Mouse (Mus musculus): ENCODE data around the gene Ccnq. TPM values are rescaled to one million over a fixed set of nuclear protein-coding genes. Genes with fewer than 3 reads are reported as not detected.

Ccnq gene
- polyA plus RNA-seq (2016; fragmentation: Nextera tagmentation; extraction: Ambion mirVana): 43.0 and 43.1 TPM in 2 replicates

DNA sequence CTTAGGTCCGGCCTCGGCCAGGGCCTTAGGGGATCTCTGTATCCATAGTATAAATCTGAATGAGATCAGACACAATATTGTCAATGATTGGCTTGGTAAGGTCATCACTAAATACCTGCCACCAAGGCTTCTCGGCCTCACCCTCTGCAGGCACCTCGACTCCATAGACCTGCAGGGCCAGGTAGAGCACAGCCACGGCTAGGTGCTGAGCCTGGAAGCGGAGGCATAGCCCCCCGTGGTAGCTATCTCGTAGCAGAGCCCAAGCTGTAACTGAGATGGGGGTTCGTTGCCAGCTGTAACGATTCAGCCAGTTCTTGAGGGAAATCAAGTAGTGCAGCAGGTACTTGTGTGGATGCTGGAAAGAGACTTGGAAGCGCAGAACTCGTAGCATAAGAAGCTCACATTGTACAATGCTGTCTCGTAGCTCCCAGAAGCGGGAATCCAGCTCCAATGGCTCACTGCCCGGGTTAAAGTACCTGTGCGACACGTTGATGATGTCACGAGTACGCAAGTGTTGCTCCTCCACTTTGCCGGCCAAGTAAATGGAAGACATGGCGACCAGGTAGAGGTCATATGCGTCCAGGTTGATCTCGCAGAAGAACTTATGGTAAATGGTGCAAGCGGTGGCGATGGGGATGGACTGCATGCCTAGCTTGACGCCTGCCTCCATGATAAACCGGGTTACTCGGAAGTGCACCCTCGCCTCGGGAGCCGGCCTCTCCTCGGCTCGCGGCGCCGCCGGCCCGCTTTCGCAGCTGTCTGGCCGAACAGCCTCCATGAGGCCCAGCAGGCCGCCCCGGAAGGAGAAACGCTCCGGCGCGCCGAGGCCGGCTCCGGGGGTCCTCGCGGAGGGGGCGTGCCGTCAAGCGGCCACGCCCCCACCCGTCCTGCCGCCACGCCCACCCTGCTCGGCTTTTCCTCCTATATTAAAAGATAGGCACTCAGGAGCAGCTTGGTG is at the start of gene Ccnq:
TSS of gene Ccnq (minus strand) at position 845 of the 958 bp plus-strand sequence.
- H3K9me3 ChIP-seq: no peaks in the 10 kb centered on the region
- no peaks in the 10 kb centered on the region for H3K27me3 ChIP-seq
- peak within 1 kb of the TSS; percentile 78 for H3K27ac ChIP-seq
- H3K4me3 ChIP-seq: peak within 1 kb of the TSS; percentile 61
- peak; percentile 74; the same call in 1 of the 2 replicates for ATAC-seq (ENCODE audit: insufficient number of reproducible peaks, insufficient read depth, low FRiP score, low TSS enrichment)
- H3K4me2 ChIP-seq (replicated peaks): peak within 1 kb of the TSS; percentile 87
- peaks cover 8% of the 10 kb centered on the region; the same call in 1 of the 2 replicates for H3K36me3 ChIP-seq
- H3K4me1 ChIP-seq: peaks cover 6% of the 10 kb centered on the region
- 10% methylated on average over 59 of the region's 59 CpGs for WGBS
- H3K9ac ChIP-seq: peak within 1 kb of the TSS; percentile 57

- Histone ChIP-seq H3K9me3 (no peaks in the 10 kb centered on the region), H3K9ac (no peak overlapping the region), H3K4me1 (peaks cover 9% of the 10 kb centered on the region; the same call in 1 of the 2 replicates), H3K4me3 (no peak overlapping the region), H3K27me3 (peaks cover 2% of the 10 kb centered on the region; the same call in 1 of the 2 replicates), H3K4me2 (replicated peaks) (no peak overlapping the region), H3K27ac (no peak overlapping the region), H3K36me3 (no peaks in the 10 kb centered on the region)
- WGBS: 91% methylated on average over 4 of the region's 4 CpGs
- no peak for ATAC-seq (ENCODE audit: insufficient number of reproducible peaks, insufficient read depth, low FRiP score, low TSS enrichment)
These were observed 49.6 kb upstream of the Ccnq start for GRCm38 (mm10) chr11:78801094-78801493.

DNA sequence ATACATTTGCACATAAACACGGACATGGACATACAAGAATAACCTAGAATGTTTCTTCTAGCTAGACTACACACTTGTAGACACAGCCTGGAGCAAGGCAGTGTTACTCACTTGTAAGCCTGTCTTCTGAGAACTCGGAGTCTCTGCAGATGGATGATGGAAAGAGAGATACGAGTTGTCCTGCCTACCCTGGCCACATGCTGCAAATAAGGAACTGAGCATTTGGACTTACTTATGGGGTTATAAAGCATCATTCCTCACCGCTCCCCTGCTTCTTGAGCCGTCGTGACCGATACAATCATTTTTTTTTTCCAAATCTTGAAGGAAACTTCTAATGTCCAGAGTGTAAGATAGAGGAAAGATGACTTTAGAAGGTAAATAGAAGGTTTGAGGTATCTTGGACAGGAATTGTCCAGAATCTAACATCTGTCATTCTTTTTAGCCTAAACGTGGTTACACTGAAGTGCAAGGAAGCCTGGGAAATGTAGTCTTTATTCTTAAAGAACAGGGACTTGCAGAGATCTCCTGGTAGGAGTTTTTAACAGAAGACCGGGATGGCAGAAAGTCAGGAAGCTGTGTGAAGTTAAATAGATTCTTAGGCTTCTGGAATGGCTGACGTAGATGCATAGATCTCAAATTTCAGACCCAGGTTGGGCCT is 44.7 kb upstream of the Ccnq start:
- no peak for ATAC-seq (ENCODE audit: insufficient number of reproducible peaks, insufficient read depth, low FRiP score, low TSS enrichment)
- 71% methylated on average over 10 of the region's 10 CpGs for WGBS
- H3K4me2 ChIP-seq (replicated peaks): no peak overlapping the region
- H3K9ac ChIP-seq: no peak overlapping the region
- no peak overlapping the region for H3K4me3 ChIP-seq
- no peak overlapping the region for H3K27ac ChIP-seq
- no peaks in the 10 kb centered on the region for H3K9me3 ChIP-seq
- no peaks in the 10 kb centered on the region for H3K4me1 ChIP-seq
- no peaks in the 10 kb centered on the region for H3K36me3 ChIP-seq
- no peaks in the 10 kb centered on the region; the same call in 1 of the 2 replicates for H3K27me3 ChIP-seq

- Histone ChIP-seq H3K4me3 (no peak overlapping the region), H3K9ac (no peak overlapping the region), H3K9me3 (no peaks in the 10 kb centered on the region), H3K4me2 (replicated peaks) (no peak overlapping the region), H3K36me3 (no peaks in the 10 kb centered on the region), H3K27me3 (no peaks in the 10 kb centered on the region; the same call in 1 of the 2 replicates), H3K4me1 (no peaks in the 10 kb centered on the region), H3K27ac (no peak overlapping the region)
- ATAC-seq (ENCODE audit: insufficient number of reproducible peaks, insufficient read depth, low FRiP score, low TSS enrichment): no peak
- WGBS: 82% methylated on average over 11 of the region's 11 CpGs
These were observed 41.6 kb upstream of the Ccnq start for GRCm38 (mm10) chr11:78793116-78793515.

GRCm38 (mm10) chr11:78792465-78792864 is 40.9 kb upstream of the Ccnq start:
- H3K27me3 ChIP-seq: no peaks in the 10 kb centered on the region; the same call in 1 of the 2 replicates
- no peaks in the 10 kb centered on the region for H3K36me3 ChIP-seq
- H3K4me1 ChIP-seq: no peaks in the 10 kb centered on the region
- ATAC-seq (ENCODE audit: insufficient number of reproducible peaks, insufficient read depth, low FRiP score, low TSS enrichment): no peak
- no peak overlapping the region for H3K4me2 ChIP-seq (replicated peaks)
- WGBS: 48% methylated on average over 11 of the region's 11 CpGs
- no peaks in the 10 kb centered on the region for H3K9me3 ChIP-seq
- no peak overlapping the region for H3K9ac ChIP-seq
- no peak overlapping the region for H3K4me3 ChIP-seq
- H3K27ac ChIP-seq: no peak overlapping the region

DNA sequence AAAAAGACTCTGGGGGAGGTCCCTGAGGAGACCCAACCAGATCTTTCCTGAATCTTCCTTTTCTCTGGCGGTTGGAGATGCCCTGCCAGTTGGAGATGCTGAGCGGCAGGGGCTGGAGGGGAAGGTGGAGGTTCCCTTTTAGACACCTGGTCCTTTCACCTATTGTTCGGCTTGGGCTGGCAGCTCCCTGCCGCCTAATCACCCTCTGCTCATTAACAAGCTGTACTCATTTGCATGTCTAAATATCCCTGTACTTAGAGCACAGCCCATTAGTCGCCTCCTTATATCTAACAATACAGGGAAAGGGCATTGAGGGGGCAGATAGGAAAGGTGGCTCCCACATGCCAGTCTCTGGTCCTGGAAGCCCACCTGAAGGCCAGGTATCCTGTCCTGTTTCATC is 40.5 kb upstream of the Ccnq start:
- Histone ChIP-seq H3K4me3 (no peak overlapping the region), H3K4me1 (no peaks in the 10 kb centered on the region), H3K9me3 (no peaks in the 10 kb centered on the region), H3K36me3 (no peaks in the 10 kb centered on the region), H3K27me3 (no peaks in the 10 kb centered on the region; the same call in 1 of the 2 replicates), H3K27ac (no peak overlapping the region), H3K9ac (no peak overlapping the region), H3K4me2 (replicated peaks) (no peak overlapping the region)
- ATAC-seq (ENCODE audit: insufficient number of reproducible peaks, insufficient read depth, low FRiP score, low TSS enrichment): no peak
- WGBS: 44% methylated on average over 5 of the region's 5 CpGs

GRCm38 (mm10) chr11:78791582-78791981 is 40.1 kb upstream of the Ccnq start:
- no peaks in the 10 kb centered on the region for H3K36me3 ChIP-seq
- 56% methylated on average over 4 of the region's 4 CpGs for WGBS
- no peaks in the 10 kb centered on the region for H3K9me3 ChIP-seq
- H3K4me2 ChIP-seq (replicated peaks): no peak overlapping the region
- H3K27me3 ChIP-seq: no peaks in the 10 kb centered on the region; the same call in 1 of the 2 replicates
- H3K9ac ChIP-seq: no peak overlapping the region
- no peak overlapping the region for H3K4me3 ChIP-seq
- no peaks in the 10 kb centered on the region for H3K4me1 ChIP-seq
- no peak for ATAC-seq (ENCODE audit: insufficient number of reproducible peaks, insufficient read depth, low FRiP score, low TSS enrichment)
- H3K27ac ChIP-seq: no peak overlapping the region

- no peak overlapping the region for H3K4me3 ChIP-seq
- no peak overlapping the region for H3K27ac ChIP-seq
- no peaks in the 10 kb centered on the region; the same call in 1 of the 2 replicates for H3K27me3 ChIP-seq
- H3K9ac ChIP-seq: no peak overlapping the region
- H3K9me3 ChIP-seq: no peaks in the 10 kb centered on the region
- no peak overlapping the region for H3K4me2 ChIP-seq (replicated peaks)
- ATAC-seq (ENCODE audit: insufficient number of reproducible peaks, insufficient read depth, low FRiP score, low TSS enrichment): no peak
- 86% methylated on average over 11 of the region's 11 CpGs for WGBS
- no peaks in the 10 kb centered on the region for H3K4me1 ChIP-seq
- H3K36me3 ChIP-seq: no peaks in the 10 kb centered on the region
These were observed 38.0 kb upstream of the Ccnq start for GRCm38 (mm10) chr11:78789370-78790060.

DNA sequence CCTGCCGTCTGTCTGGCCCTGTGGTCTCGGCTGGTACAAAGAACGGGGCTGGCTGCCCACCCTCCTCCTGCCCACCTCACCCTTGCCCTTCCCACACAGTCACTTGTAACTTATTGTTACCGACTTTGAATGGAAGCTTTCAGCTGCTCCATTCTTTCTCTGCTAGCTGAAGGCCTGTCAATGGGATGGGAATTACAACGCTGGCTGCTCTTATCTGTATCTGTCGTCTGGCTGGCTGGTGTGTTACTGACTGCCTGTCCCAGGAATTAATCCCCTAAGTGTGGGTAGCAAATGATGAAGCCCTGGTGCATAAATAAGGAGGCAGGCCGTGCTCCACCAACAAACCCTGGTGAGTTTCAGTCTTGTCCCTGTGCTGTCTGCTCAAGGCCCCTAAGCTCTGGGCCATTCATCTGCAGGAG is 34.5 kb upstream of the Ccnq start:
- no peak overlapping the region for H3K9ac ChIP-seq
- 35% methylated on average over 7 of the region's 7 CpGs for WGBS
- no peak overlapping the region for H3K4me3 ChIP-seq
- H3K4me2 ChIP-seq (replicated peaks): no peak overlapping the region
- H3K9me3 ChIP-seq: no peaks in the 10 kb centered on the region
- peaks cover 5% of the 10 kb centered on the region for H3K4me1 ChIP-seq
- ATAC-seq (ENCODE audit: insufficient number of reproducible peaks, insufficient read depth, low FRiP score, low TSS enrichment): no peak
- H3K27ac ChIP-seq: no peak overlapping the region
- H3K27me3 ChIP-seq: no peaks in the 10 kb centered on the region
- H3K36me3 ChIP-seq: no peaks in the 10 kb centered on the region

DNA sequence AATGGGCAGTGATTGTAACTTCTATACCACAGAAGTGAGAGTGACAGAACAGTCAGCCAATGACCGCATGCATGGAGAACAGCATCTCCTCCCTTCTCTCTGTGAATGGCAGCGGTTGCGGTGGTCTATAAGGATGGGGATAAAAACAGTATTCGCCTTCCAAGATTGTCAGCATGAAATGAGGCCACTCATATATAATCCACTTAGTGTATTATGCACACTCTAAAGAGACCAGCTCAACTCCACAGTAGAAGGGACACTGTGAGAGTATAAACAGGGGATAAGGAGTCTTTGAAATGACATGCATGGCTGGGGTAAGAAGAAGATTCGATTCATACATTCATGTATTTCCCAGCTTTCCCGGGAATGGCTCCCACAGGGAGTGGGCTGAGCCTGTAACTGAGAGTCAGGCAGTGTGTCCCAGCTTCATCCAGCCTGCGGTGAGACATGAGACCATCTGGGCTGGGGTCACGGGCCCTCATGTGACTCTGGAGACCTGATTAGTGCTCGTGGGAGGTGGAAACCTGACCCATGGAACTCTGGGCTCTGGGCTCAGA is 31.3 kb upstream of the Ccnq start:
- H3K27me3 ChIP-seq: no peaks in the 10 kb centered on the region
- H3K27ac ChIP-seq: no peak overlapping the region
- no peak overlapping the region for H3K4me3 ChIP-seq
- no peak for ATAC-seq (ENCODE audit: insufficient number of reproducible peaks, insufficient read depth, low FRiP score, low TSS enrichment)
- peaks cover 13% of the 10 kb centered on the region for H3K4me1 ChIP-seq
- 62% methylated on average over 9 of the region's 9 CpGs for WGBS
- no peak overlapping the region for H3K4me2 ChIP-seq (replicated peaks)
- no peaks in the 10 kb centered on the region for H3K36me3 ChIP-seq
- H3K9ac ChIP-seq: no peak overlapping the region
- H3K9me3 ChIP-seq: no peaks in the 10 kb centered on the region

DNA sequence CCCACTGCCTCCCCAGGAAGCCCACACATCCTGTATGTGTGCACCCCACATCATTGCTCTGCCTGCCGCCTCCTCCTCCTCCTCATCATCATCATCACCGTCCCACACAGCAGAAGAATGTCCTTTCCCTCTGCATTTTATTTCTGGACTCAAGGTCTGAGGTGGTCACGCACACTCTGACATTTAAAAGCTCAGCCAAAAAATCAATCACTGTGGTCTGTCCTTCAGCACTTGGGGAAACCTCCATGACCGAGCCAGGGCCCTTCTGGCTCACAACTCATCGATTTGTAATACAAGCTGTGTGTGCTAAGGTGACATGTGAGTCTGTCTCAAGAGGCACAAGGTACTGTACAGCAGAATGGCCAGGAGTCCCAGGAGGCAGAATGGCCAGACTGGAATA is 30.8 kb upstream of the Ccnq start:
- Histone ChIP-seq H3K9ac (no peak overlapping the region), H3K4me3 (no peak overlapping the region), H3K4me2 (replicated peaks) (no peak overlapping the region), H3K27ac (no peak overlapping the region), H3K36me3 (no peaks in the 10 kb centered on the region), H3K4me1 (peaks cover 17% of the 10 kb centered on the region), H3K27me3 (no peaks in the 10 kb centered on the region), H3K9me3 (no peaks in the 10 kb centered on the region)
- no peak for ATAC-seq (ENCODE audit: insufficient number of reproducible peaks, insufficient read depth, low FRiP score, low TSS enrichment)
- 79% methylated on average over 5 of the region's 5 CpGs for WGBS
